Mouse (Mus musculus) midbrain, embryonic 12.5 days (tissue): Measurements from ENCODE around the gene Myl4. TPM values are rescaled to one million over a fixed set of nuclear protein-coding genes. Genes with fewer than 3 reads are reported as not detected.

Source experiments
- ATAC-seq: fragments of 200-750 bp; cut with Nextera tagmentation; 2 replicates; pipeline ENCODE4 v1.8.0; 2017; ENCODE audit warnings: low read depth, moderate TSS enrichment, moderate library complexity; ENCODE audit not compliant: low FRiP score
- H3K27ac ChIP-seq: fragments of 300-500 bp; sonication (generic); replicated peaks from 2 replicates; pipeline ENCODE4 v1.5.1; 2016; ENCODE audit warnings: mild to moderate bottlenecking
- H3K27me3 ChIP-seq: fragments of 300-500 bp; sonication (generic); 2 replicates; pipeline ENCODE4 v1.6.1; 2016; ENCODE audit warnings: mild to moderate bottlenecking
- H3K36me3 ChIP-seq: fragments of 300-500 bp; sonication (generic); 2 replicates; pipeline ENCODE4 v1.6.1; 2016
- H3K4me1 ChIP-seq: fragments of 300-500 bp; sonication (generic); 2 replicates; pipeline ENCODE4 v1.6.1; 2016
- H3K4me2 ChIP-seq: fragments of 300-500 bp; sonication (generic); replicated peaks from 2 replicates; pipeline ENCODE4 v1.6.1; 2016; ENCODE audit warnings: mild to moderate bottlenecking, moderate library complexity
- H3K4me3 ChIP-seq: fragments of 300-500 bp; sonication (generic); 2 replicates; pipeline ENCODE4 v1.5.1; 2016; ENCODE audit warnings: mild to moderate bottlenecking
- H3K9ac ChIP-seq: fragments of 300-500 bp; sonication (generic); replicated peaks from 2 replicates; pipeline ENCODE4 v1.6.1; 2016; ENCODE audit warnings: mild to moderate bottlenecking, moderate library complexity
- H3K9me3 ChIP-seq: fragments of 300-500 bp; sonication (generic); 2 replicates; pipeline ENCODE4 v1.6.1; 2016; ENCODE audit warnings: mild to moderate bottlenecking
- WGBS: fragments of 180-500 bp; shearing (Covaris S2); methylation state at CpG from one replicate; pipeline ENCODE4 v1.1.7; 2016; 5-methylcytosine and 5-hydroxymethylcytosine counted together
- polyA plus RNA-seq: library from polyadenylated mRNA; unstranded; fragments of >200 nt; fragmentation: Nextera tagmentation; extraction: Ambion mirVana; gene quantifications from 2 replicates; pipeline ENCODE4 v1.2.1, GENCODE M21; 2016

Gene Myl4
- polyA plus RNA-seq, 1 experiment from 2014 or later: 2.1 TPM

- Histone ChIP-seq H3K4me2 (no peak overlapping the region), H3K4me3 (no peak overlapping the region), H3K36me3 (no peaks in the 10 kb centered on the region), H3K4me1 (no peaks in the 10 kb centered on the region), H3K27me3 (no peaks in the 10 kb centered on the region), H3K27ac (no peak overlapping the region), H3K9me3 (no peaks in the 10 kb centered on the region), H3K9ac (no peak overlapping the region)
- no peak for ATAC-seq
- WGBS: 38% methylated on average over 12 of the region's 12 CpGs
These were observed 75.3 kb downstream of the Myl4 start for GRCm38 (mm10) chr11:104625453-104626402.

DNA sequence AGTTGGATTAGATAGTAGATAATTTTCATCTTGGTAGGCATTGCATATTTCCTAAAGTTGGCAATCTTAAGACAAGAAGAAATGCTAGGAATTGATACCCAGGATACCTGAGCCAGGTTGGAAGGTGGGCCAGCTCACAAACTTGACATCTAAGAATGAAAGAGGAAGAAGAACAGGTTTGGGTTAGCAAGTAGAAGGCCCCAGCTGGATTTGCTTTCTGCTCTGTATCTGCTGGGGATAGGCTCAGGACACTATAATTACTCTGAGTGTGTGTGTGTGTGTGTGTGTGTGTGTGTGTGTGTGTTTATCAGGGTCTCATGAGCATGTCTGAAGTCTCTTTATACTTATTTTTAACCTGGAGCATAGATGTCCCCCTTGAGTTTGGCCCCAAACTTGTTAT lies 76.2 kb downstream of the Myl4 start:
- Histone ChIP-seq H3K9me3 (no peaks in the 10 kb centered on the region), H3K4me3 (no peak overlapping the region), H3K36me3 (no peaks in the 10 kb centered on the region), H3K27me3 (no peaks in the 10 kb centered on the region), H3K9ac (no peak overlapping the region), H3K4me1 (no peaks in the 10 kb centered on the region), H3K27ac (no peak overlapping the region), H3K4me2 (no peak overlapping the region)
- no peak for ATAC-seq

DNA sequence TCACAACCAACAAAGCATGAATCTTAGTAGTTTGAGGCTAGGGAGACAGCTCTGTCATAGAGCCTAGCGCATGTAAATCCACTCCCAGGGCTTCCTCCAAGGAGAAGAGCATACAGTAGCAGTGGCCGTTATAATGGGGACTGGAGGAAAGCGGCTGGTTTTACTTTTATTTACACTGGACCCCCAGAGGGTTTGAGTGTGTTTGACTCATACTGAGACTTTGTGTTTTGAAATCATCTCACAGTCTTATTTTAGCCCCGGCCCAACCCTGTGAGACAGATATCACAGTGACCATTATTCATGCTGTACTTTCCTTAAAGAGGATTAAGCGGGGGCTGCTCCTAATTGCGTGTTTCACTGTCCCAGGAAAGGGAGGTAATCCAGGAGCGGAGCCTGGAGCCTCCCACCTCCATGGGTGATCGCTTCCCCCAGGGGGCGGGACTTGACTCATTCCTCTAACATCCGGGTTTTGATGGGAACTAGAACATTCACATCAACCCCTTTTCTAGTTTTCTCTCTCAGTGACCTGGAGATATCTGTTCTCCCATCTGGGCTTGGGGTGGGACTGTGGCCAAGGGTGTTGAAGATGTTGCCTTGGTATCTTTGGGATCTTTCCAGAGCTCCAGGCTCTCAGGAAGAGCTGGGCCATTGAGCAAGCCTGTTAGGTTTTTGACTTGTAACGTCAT lies 77.3 kb downstream of the Myl4 start:
- Histone ChIP-seq H3K27ac (no peak overlapping the region), H3K4me2 (no peak overlapping the region), H3K36me3 (no peaks in the 10 kb centered on the region), H3K4me3 (no peak overlapping the region), H3K9me3 (no peaks in the 10 kb centered on the region), H3K27me3 (no peaks in the 10 kb centered on the region), H3K9ac (no peak overlapping the region), H3K4me1 (0 out of 2 replicates have a peak, but pooled peaks cover 3% of the 10 kb centered on the region)
- 51% methylated on average over 11 of the region's 11 CpGs for WGBS
- no peak for ATAC-seq

DNA sequence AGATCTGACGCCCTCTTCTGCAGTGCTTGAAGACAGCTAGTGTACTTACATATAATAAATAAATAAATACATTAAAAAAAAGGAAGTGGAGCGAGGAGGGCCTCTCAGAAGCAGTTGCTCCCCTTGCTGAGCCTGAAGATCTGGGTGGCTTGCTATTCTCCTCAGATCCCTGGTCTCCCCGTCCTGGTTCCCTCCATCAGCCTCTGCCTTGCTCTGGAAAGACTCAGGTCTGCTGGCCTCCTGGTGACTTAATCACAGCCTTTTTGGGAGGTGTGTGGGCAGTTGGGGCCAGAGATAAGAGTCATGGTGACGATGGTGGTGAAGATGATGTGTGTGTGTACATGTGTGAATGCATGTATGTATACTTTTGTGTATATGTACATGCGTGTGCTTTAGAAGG lies 78.1 kb downstream of the Myl4 start:
- 83% methylated on average over 5 of the region's 5 CpGs for WGBS
- 0 out of 2 replicates have a peak, but pooled peaks cover 3% of the 10 kb centered on the region for H3K4me1 ChIP-seq
- H3K27ac ChIP-seq: no peak overlapping the region
- H3K4me2 ChIP-seq: no peak overlapping the region
- H3K4me3 ChIP-seq: no peak overlapping the region
- no peaks in the 10 kb centered on the region for H3K9me3 ChIP-seq
- no peak for ATAC-seq
- H3K27me3 ChIP-seq: no peaks in the 10 kb centered on the region
- H3K9ac ChIP-seq: no peak overlapping the region
- no peaks in the 10 kb centered on the region for H3K36me3 ChIP-seq

- no peaks in the 10 kb centered on the region for H3K27me3 ChIP-seq
- WGBS: 81% methylated on average over 7 of the region's 7 CpGs
- no peak overlapping the region for H3K27ac ChIP-seq
- H3K9me3 ChIP-seq: no peaks in the 10 kb centered on the region
- no peak overlapping the region for H3K9ac ChIP-seq
- 0 out of 2 replicates have a peak, but pooled peaks cover 3% of the 10 kb centered on the region for H3K4me1 ChIP-seq
- H3K4me3 ChIP-seq: no peak overlapping the region
- ATAC-seq: no peak
- no peak overlapping the region for H3K4me2 ChIP-seq
- no peaks in the 10 kb centered on the region for H3K36me3 ChIP-seq
These were observed 79.8 kb downstream of the Myl4 start for GRCm38 (mm10) chr11:104630185-104630835.

- no peak overlapping the region for H3K4me2 ChIP-seq
- H3K9me3 ChIP-seq: no peaks in the 10 kb centered on the region
- no peaks in the 10 kb centered on the region for H3K36me3 ChIP-seq
- 0 out of 2 replicates have a peak, but pooled peaks cover 3% of the 10 kb centered on the region for H3K4me1 ChIP-seq
- no peaks in the 10 kb centered on the region for H3K27me3 ChIP-seq
- H3K9ac ChIP-seq: no peak overlapping the region
- H3K4me3 ChIP-seq: no peak overlapping the region
- ATAC-seq: no peak
- no peak overlapping the region for H3K27ac ChIP-seq
- WGBS: 90% methylated on average over 1 of the region's 1 CpGs
These were observed 80.8 kb downstream of the Myl4 start for GRCm38 (mm10) chr11:104631306-104631705.

DNA sequence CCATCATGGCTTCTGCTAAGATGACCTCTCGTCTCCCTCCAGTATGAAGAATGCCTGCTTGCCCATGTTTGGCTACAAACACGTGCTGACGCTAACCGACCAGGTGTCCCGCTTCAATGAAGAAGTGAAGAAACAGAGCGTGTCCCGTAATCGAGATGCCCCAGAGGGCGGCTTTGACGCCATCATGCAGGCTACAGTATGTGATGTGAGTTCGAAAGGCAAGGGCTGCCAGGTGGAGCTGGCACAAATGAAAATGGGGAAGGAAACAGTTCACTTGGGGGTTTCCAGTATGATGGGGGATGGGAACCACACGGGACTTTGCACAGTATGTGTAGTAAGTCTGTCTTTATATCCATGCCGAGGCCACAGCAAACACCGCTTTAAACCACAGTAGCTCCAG lies 86.5 kb downstream of the Myl4 start:
- no peak for ATAC-seq
- Histone ChIP-seq H3K4me2 (no peak overlapping the region), H3K27me3 (no peaks in the 10 kb centered on the region), H3K9ac (no peak overlapping the region), H3K9me3 (no peaks in the 10 kb centered on the region), H3K4me3 (no peak overlapping the region), H3K27ac (no peak overlapping the region), H3K4me1 (0 out of 2 replicates have a peak, but pooled peaks cover 1% of the 10 kb centered on the region), H3K36me3 (no peaks in the 10 kb centered on the region)
- 95% methylated on average over 14 of the region's 14 CpGs for WGBS

- Histone ChIP-seq H3K27me3 (no peaks in the 10 kb centered on the region), H3K4me2 (no peak overlapping the region), H3K4me1 (no peaks in the 10 kb centered on the region), H3K4me3 (no peak overlapping the region), H3K9ac (no peak overlapping the region), H3K27ac (no peak overlapping the region), H3K36me3 (no peaks in the 10 kb centered on the region), H3K9me3 (no peaks in the 10 kb centered on the region)
- ATAC-seq: no peak
- 68% methylated on average over 5 of the region's 5 CpGs for WGBS
These were observed 87.5 kb downstream of the Myl4 start for GRCm38 (mm10) chr11:104638006-104638405.

DNA sequence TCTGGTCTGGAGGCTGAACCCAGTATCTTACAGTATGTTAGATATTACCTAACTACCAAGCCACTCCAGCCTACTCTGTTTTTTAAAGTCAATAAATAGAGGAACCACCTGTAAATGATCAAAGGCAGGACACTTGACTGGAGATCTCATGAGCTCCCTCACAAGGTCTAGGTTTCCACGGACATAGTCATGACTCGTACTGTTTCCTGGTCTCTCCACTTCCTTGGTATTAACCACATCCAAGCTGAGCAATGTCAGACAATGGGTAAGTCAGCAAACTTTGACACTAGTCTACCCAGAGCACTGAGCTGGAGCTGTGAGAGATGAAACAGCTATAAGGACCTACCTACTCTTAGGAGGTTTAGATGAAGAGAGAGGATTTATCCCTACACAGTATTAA lies 88.4 kb downstream of the Myl4 start:
- H3K4me1 ChIP-seq: no peaks in the 10 kb centered on the region
- H3K9me3 ChIP-seq: no peaks in the 10 kb centered on the region
- ATAC-seq: no peak
- no peaks in the 10 kb centered on the region for H3K27me3 ChIP-seq
- no peak overlapping the region for H3K27ac ChIP-seq
- no peaks in the 10 kb centered on the region for H3K36me3 ChIP-seq
- H3K4me2 ChIP-seq: no peak overlapping the region
- H3K9ac ChIP-seq: no peak overlapping the region
- WGBS: 93% methylated on average over 2 of the region's 2 CpGs
- no peak overlapping the region for H3K4me3 ChIP-seq

GRCm38 (mm10) chr11:104639634-104640033 lies 89.2 kb downstream of the Myl4 start:
- Histone ChIP-seq H3K4me3 (no peak overlapping the region), H3K27ac (no peak overlapping the region), H3K4me2 (no peak overlapping the region), H3K9me3 (no peaks in the 10 kb centered on the region), H3K36me3 (no peaks in the 10 kb centered on the region), H3K27me3 (no peaks in the 10 kb centered on the region), H3K9ac (no peak overlapping the region), H3K4me1 (no peaks in the 10 kb centered on the region)
- WGBS: 90% methylated on average over 9 of the region's 9 CpGs
- no peak for ATAC-seq

DNA sequence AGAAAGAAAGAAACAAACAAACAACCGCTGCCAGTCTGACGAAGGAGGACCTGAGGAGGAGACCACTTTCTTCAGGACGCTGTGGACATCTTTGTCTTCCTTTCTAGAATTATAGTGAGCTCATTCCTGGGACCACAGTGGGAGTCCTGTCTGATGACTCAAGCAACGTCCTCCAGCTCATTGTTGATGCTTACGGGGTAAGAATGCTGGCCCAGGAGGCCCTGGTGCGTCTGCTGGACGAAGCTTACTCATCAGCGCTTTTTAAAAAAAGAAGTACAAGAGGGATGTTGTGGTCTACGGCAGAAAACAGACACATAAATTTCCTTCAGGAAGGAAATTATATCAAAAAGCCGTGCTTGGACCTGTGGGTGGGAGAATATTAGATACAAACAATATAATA lies 90.4 kb downstream of the Myl4 start:
- no peak overlapping the region for H3K27ac ChIP-seq
- 82% methylated on average over 10 of the region's 10 CpGs for WGBS
- H3K9ac ChIP-seq: no peak overlapping the region
- no peaks in the 10 kb centered on the region for H3K9me3 ChIP-seq
- no peaks in the 10 kb centered on the region for H3K4me1 ChIP-seq
- ATAC-seq: no peak
- H3K27me3 ChIP-seq: no peaks in the 10 kb centered on the region
- H3K36me3 ChIP-seq: no peaks in the 10 kb centered on the region
- H3K4me3 ChIP-seq: no peak overlapping the region
- no peak overlapping the region for H3K4me2 ChIP-seq

- WGBS: 83% methylated on average over 4 of the region's 4 CpGs
- ATAC-seq: no peak
- Histone ChIP-seq H3K36me3 (no peaks in the 10 kb centered on the region), H3K9ac (no peak overlapping the region), H3K9me3 (no peaks in the 10 kb centered on the region), H3K4me3 (no peak overlapping the region), H3K4me1 (no peaks in the 10 kb centered on the region), H3K27me3 (no peaks in the 10 kb centered on the region), H3K27ac (no peak overlapping the region), H3K4me2 (no peak overlapping the region)
These were observed 92.8 kb downstream of the Myl4 start for GRCm38 (mm10) chr11:104643236-104643635.
